Mouse (Mus musculus) fat pad, adult 2 months (tissue): ENCODE measurements around the gene Slc25a22.
"Not testable (repeated sequence)": the region's sequence is repeated elsewhere in the genome, so short reads cannot be mapped to it uniquely, and the experiment has no call there.

Experiments used
- DNase-seq: peaks from one replicate; pipeline ENCODE4 v3.0.0-alpha.2; 2011; ENCODE audit warnings: low read depth, low spot score; ENCODE audit errors: extremely low read depth

The Slc25a22 gene

GRCm38 (mm10) chr7:141459301-141459711, 21.6 kb upstream of the Slc25a22 start:
- DNase-seq = no peak

- no peak for DNase-seq
Measured at GRCm38 (mm10) chr7:141458661-141459060, 21.0 kb upstream of the Slc25a22 start.

GRCm38 (mm10) chr7:141457986-141458660, 20.4 kb upstream of the Slc25a22 start:
- DNase-seq = no peak

GRCm38 (mm10) chr7:141457236-141457635, 19.5 kb upstream of the Slc25a22 start:
- DNase-seq = no peak

- DNase-seq = no peak
Measured at GRCm38 (mm10) chr7:141456739-141457138, 19.0 kb upstream of the Slc25a22 start.

GRCm38 (mm10) chr7:141455610-141456314, 18.1 kb upstream of the Slc25a22 start:
- DNase-seq = no peak

GRCm38 (mm10) chr7:141454967-141455551, 17.4 kb upstream of the Slc25a22 start, which contains the start of gene Pnpla2:
Gene Pnpla2 (plus strand): TSS chr7:141455198.
- DNase-seq = no peak

- DNase-seq = no peak
Measured at GRCm38 (mm10) chr7:141453636-141454035, 15.9 kb upstream of the Slc25a22 start.

- DNase-seq = no peak
Measured at GRCm38 (mm10) chr7:141451928-141452327, 14.2 kb upstream of the Slc25a22 start.

GRCm38 (mm10) chr7:141447110-141447991, 9.7 kb upstream of the Slc25a22 start, which contains the start of gene Rplp2:
Gene Rplp2 (plus strand): TSS chr7:141447370.
- no peak for DNase-seq

- not testable (repeated sequence) for DNase-seq
Measured at GRCm38 (mm10) chr7:141446374-141446773, 8.7 kb upstream of the Slc25a22 start.

GRCm38 (mm10) chr7:141443828-141444237, 6.1 kb upstream of the Slc25a22 start, which contains the start of gene Pidd1:
Gene Pidd1 (minus strand): TSS chr7:141444025.
- DNase-seq = no peak

GRCm38 (mm10) chr7:141443081-141443821, 5.6 kb upstream of the Slc25a22 start:
- no peak for DNase-seq

GRCm38 (mm10) chr7:141442199-141442598, 4.5 kb upstream of the Slc25a22 start:
- DNase-seq = no peak

- no peak for DNase-seq
Measured at GRCm38 (mm10) chr7:141441460-141441859, 3.8 kb upstream of the Slc25a22 start.

GRCm38 (mm10) chr7:141440613-141441012, 2.9 kb upstream of the Slc25a22 start:
- no peak for DNase-seq

GRCm38 (mm10) chr7:141439811-141440210, 2.1 kb upstream of the Slc25a22 start:
- no peak for DNase-seq

- no peak for DNase-seq
Measured at GRCm38 (mm10) chr7:141439140-141439679, 1.5 kb upstream of the Slc25a22 start.

- DNase-seq = no peak
Measured at GRCm38 (mm10) chr7:141438201-141438968, 693 bp upstream of the Slc25a22 start.
